Comparison of ENCODE assay signal across 33 mouse cellular contexts in the genomic region with DNA sequence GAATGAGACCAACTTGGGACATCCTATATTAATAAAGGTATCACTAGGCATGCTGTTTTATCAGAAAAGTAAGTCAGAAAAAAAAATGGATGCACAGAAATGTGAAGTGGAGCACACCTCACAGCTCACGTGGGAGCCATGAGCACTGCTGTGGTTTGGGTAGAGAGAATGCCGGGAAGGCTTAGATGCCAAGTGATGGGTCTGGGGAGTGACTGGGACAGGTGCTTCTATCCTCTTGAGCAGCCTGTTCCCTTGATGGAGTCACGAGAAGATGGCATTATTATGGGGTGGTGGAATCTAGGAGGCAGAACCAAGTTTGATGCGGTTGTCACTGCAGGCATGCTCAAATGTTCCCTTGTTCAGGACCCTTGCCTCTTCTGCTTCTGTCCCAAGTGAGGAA. TPM values are rescaled to one million over a fixed set of nuclear protein-coding genes. Genes with fewer than 3 reads are reported as not detected.
"Had no signal": no experiment of that assay in that cellular context is flagged by ENCODE, and none has a peak within 500 bp of the region (broad histone marks: within the 10 kb centered on the region; RNA-seq: fewer than 3 reads in every experiment).

No protein-coding gene starts in this region.

- DNase-seq: heart, postnatal 10 days; heart, postnatal 14 days; heart, postnatal 36 days; heart, postnatal 4 days; kidney, adult 11 months; kidney, adult 18-20 months; kidney, adult 2 months; kidney, adult 8-10 months; kidney, adult 9 months; kidney, postnatal 10 days; kidney, postnatal 14 days; kidney, postnatal 25 days; kidney, postnatal 36 days; kidney, postnatal 4 days; layer of hippocampus, adult 9-11 months; layer of hippocampus, postnatal 36 days had no signal

- H3K4me2 ChIP-seq: heart, embryonic 11.5 days; heart, embryonic 12.5 days; heart, embryonic 13.5 days; heart, embryonic 15.5 days; hindbrain, embryonic 12.5 days; hindbrain, embryonic 13.5 days; hindbrain, embryonic 14.5 days; hindbrain, embryonic 15.5 days; intestine, embryonic 15.5 days; kidney, embryonic 15.5 days had no signal

- H3K4me3 ChIP-seq: heart, embryonic 10.5 days; heart, embryonic 12.5 days; heart, embryonic 13.5 days; heart, embryonic 15.5 days; hindbrain, embryonic 10.5 days; hindbrain, embryonic 12.5 days; hindbrain, embryonic 13.5 days; hindbrain, embryonic 15.5 days; intestine, embryonic 15.5 days; kidney, embryonic 15.5 days; layer of hippocampus, adult 2 months had no signal

- H3K27me3 ChIP-seq: heart, embryonic 12.5 days; heart, embryonic 13.5 days; heart, embryonic 15.5 days; hindbrain, embryonic 12.5 days; hindbrain, embryonic 13.5 days; hindbrain, embryonic 15.5 days; intestine, embryonic 15.5 days; kidney, embryonic 15.5 days had no signal

RNA-seq across cellular contexts. Expression of a gene that starts 19.7 kb away (rescaled TPM):
- total RNA-seq: hindbrain, postnatal 0 days; layer of hippocampus, adult 2 months; layer of hippocampus, postnatal 10 days had no signal
- polyA plus RNA-seq: inflammation-experienced regulatory T-cells, adult 6 months; large intestine, adult 2 months had no signal
